Mouse (Mus musculus) olfactory bulb, adult 2 months (tissue): ENCODE results near the gene Creb3l2.
"Not testable (repeated sequence)": the region's sequence is repeated elsewhere in the genome, so short reads cannot be mapped to it uniquely, and the experiment has no call there.

Experiments used
- CTCF ChIP-seq: fragments of 200-500 bp; IDR thresholded peaks from 2 replicates; pipeline ENCODE4 v1.5.1; 2012; ENCODE audit warnings: low read depth, mild to moderate bottlenecking, low read length, moderate library complexity; ENCODE audit not compliant: insufficient read depth
- POLR2A ChIP-seq: fragments of 200-500 bp; IDR thresholded peaks from 2 replicates; pipeline ENCODE4 v1.6.1; 2012; ENCODE audit warnings: mild to moderate bottlenecking, low read depth, low read length, moderate library complexity; ENCODE audit not compliant: insufficient read depth

- TF ChIP-seq POLR2A, CTCF: not testable (repeated sequence)
These were observed 21.9 kb upstream of the Creb3l2 start for GRCm38 (mm10) chr6:37463517-37464482.
